Mouse (Mus musculus) embryonic facial prominence, embryonic 15.5 days (tissue): ENCODE measurements around the gene Smco2. TPM values are rescaled to one million over a fixed set of nuclear protein-coding genes. Genes with fewer than 3 reads are reported as not detected.
A peak's percentile ranks its signal among the peaks of the same experiment; 100 is the strongest.

ENCODE experiments used
- ATAC-seq: fragments of 200-750 bp; cut with Nextera tagmentation; 2 replicates; pipeline ENCODE4 v1.8.0; 2017; ENCODE audit warnings: low read depth, moderate TSS enrichment; ENCODE audit not compliant: insufficient number of reproducible peaks, low FRiP score, low TSS enrichment
- H3K27ac ChIP-seq: fragments of 300-500 bp; sonication (generic); replicated peaks from 2 replicates; pipeline ENCODE4 v1.5.1; 2015; ENCODE audit warnings: mild to moderate bottlenecking, inconsistent platforms
- H3K27me3 ChIP-seq: fragments of 300-500 bp; sonication (generic); 2 replicates; pipeline ENCODE4 v1.6.1; 2015; ENCODE audit warnings: inconsistent platforms
- H3K36me3 ChIP-seq: fragments of 300-500 bp; sonication (generic); 2 replicates; pipeline ENCODE4 v1.6.1; 2015; ENCODE audit warnings: mild to moderate bottlenecking, inconsistent platforms
- H3K4me1 ChIP-seq: fragments of 300-500 bp; sonication (generic); 2 replicates; pipeline ENCODE4 v1.6.1; 2015; ENCODE audit warnings: inconsistent platforms
- H3K4me2 ChIP-seq: fragments of 300-500 bp; sonication (generic); replicated peaks from 2 replicates; pipeline ENCODE4 v1.6.1; 2015; ENCODE audit warnings: mild to moderate bottlenecking, inconsistent platforms
- H3K4me3 ChIP-seq: fragments of 300-500 bp; sonication (generic); replicated peaks from 2 replicates; pipeline ENCODE4 v1.5.1; 2015; ENCODE audit warnings: mild to moderate bottlenecking, inconsistent platforms
- H3K9ac ChIP-seq: fragments of 300-500 bp; sonication (generic); 2 replicates; pipeline ENCODE4 v1.6.1; 2015; ENCODE audit warnings: inconsistent platforms
- H3K9me3 ChIP-seq: fragments of 300-500 bp; sonication (generic); replicated peaks from 2 replicates; pipeline ENCODE4 v1.6.1; 2016; ENCODE audit warnings: inconsistent platforms
- WGBS: fragments of 180-500 bp; shearing (Covaris S2); methylation state at CpG from one replicate; pipeline ENCODE4 v1.1.7; 2015; 5-methylcytosine and 5-hydroxymethylcytosine counted together
- polyA plus RNA-seq: library from polyadenylated mRNA; unstranded; fragments of >200 nt; fragmentation: Nextera tagmentation; extraction: Ambion mirVana; gene quantifications from 2 replicates; pipeline ENCODE4 v1.2.1, GENCODE M21; 2015

Smco2 gene
- polyA plus RNA-seq, 1 experiment from 2014 or later: not detected

GRCm38 (mm10) chr6:146901929-146902328, 52.0 kb downstream of the Smco2 start:
- Histone ChIP-seq H3K27me3 (no peaks in the 10 kb centered on the region), H3K9me3 (no peaks in the 10 kb centered on the region), H3K27ac (no peak overlapping the region), H3K4me2 (no peak overlapping the region), H3K36me3 (no peaks in the 10 kb centered on the region), H3K9ac (no peak overlapping the region), H3K4me3 (no peak overlapping the region), H3K4me1 (peaks cover 21% of the 10 kb centered on the region)
- WGBS: 91% methylated on average over 4 of the region's 4 CpGs
- no peak for ATAC-seq

DNA sequence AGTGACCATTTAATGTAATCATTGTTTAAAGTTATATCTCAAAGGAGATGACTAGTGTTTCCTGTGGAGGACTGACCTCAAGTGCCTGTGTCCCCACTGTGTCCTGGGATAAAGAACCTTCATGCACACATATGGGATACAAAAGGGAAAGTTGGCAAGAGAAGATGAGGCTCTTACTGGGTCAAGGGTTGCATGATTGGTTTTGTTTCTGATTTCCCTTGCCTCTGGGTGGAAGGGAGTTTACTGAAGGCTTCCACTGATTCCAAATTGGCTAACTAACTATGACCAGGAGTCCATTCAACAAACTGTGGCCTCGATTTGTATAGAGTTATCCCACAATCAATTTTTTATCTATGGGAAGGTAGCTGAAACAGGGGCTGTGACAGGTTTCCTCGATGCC, 53.7 kb downstream of the Smco2 start:
- Histone ChIP-seq H3K9ac (no peak overlapping the region), H3K27ac (no peak overlapping the region), H3K27me3 (no peaks in the 10 kb centered on the region), H3K4me3 (no peak overlapping the region), H3K4me1 (peaks cover 12% of the 10 kb centered on the region), H3K4me2 (no peak overlapping the region), H3K36me3 (no peaks in the 10 kb centered on the region), H3K9me3 (no peaks in the 10 kb centered on the region)
- ATAC-seq: no peak
- 70% methylated on average over 2 of the region's 2 CpGs for WGBS

DNA sequence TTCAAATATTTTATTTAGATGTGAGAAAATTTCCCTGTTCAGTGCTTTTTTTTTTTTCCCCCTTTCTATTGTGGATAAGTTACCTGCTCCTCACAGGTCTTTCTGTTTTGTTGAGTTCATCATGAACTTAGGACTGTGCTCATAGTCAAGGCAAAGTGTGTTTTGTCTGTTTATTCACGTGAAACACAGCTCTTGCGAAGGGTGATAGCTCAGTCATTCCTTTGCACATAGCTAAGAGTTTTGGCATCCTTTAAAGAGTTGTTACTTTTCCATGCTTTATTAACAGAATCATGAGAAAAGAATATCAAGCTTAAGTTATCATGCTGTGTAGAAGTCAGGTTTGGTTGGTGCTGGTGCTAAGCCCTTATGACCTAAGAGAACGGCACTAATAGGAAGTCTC, 54.8 kb downstream of the Smco2 start:
- H3K9me3 ChIP-seq: no peaks in the 10 kb centered on the region
- H3K4me1 ChIP-seq: peaks cover 12% of the 10 kb centered on the region; the same call in 1 of the 2 replicates
- no peak for ATAC-seq
- H3K36me3 ChIP-seq: no peaks in the 10 kb centered on the region
- H3K27ac ChIP-seq: no peak overlapping the region
- no peaks in the 10 kb centered on the region for H3K27me3 ChIP-seq
- WGBS: 85% methylated on average over 3 of the region's 3 CpGs
- H3K4me3 ChIP-seq: no peak overlapping the region
- no peak overlapping the region for H3K9ac ChIP-seq
- H3K4me2 ChIP-seq: no peak overlapping the region

DNA sequence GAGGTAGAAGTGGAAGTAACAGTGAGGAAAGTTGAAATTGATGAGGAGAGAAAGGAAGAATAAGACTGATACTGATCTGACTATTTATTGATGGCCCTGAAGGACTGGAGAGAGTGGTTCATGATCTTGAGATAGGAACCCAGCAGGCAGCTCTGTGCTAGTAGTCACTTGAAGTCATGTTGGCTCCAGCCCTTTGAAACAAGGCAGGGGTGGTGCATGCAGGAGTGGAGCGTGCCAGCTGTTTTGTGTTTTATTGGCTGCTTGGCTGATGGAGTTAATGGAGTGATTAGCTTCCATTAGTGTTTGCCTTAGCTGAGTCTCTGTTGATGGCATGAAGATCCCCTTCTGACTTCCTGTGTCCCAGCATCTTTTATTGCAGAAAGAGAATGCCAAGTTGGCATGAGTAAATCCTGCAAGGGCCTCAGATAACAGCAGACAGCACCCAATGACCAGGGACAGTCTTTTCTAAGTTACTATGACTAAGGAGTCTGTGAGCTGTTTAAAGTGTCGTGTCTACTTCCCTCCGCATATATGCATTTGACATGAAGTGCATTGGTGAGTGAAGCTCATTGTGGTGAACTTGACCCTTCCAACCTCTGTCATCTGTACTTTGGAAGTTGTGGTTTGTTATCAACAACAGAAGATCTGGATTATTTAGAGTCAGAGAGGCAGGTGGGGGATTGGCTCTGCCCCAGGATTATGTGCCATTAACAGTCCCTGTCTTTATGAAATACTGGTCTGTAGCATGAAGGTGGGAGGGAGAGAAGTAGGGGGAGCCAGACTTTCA, 56.3 kb downstream of the Smco2 start:
- Histone ChIP-seq H3K4me1 (peaks cover 14% of the 10 kb centered on the region; the same call in 1 of the 2 replicates), H3K27ac (no peak overlapping the region), H3K9ac (no peak overlapping the region), H3K9me3 (no peaks in the 10 kb centered on the region), H3K4me3 (no peak overlapping the region), H3K4me2 (no peak overlapping the region), H3K36me3 (no peaks in the 10 kb centered on the region), H3K27me3 (no peaks in the 10 kb centered on the region)
- 72% methylated on average over 3 of the region's 3 CpGs for WGBS
- ATAC-seq: no peak

DNA sequence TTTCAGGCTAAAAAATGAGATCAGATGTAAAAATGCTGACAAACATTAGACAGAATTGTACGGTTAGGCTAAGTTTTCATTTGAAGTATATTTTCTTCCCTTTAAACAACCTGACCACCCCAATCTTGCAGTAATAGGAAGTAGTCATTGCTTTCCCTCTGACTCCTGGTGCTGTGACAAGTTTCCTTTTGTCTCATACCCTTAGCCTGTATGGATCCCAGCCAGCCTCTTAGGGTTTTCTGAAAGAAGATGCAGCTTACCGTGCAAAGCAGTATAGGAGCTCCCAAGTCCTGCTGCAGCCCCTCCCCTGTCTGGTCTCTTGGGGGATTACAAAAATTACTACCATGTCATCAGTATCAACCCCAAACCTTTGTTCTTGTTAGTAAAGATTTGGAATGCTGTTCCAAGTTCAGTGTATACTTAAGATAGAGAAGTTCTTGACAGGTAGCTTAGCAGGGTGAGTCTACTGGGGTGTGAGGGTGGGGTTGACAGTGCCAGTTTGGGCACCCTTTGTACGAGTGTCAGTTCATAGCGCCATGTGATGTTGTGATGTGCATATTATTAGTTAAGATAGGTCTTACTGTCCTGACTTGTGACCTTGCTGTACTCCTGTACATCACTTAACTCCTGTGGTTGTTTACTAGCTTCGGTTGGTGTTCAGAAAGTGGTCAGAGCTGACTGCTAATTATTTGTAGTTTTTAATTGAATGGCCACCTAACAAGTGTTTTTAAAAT, 57.3 kb downstream of the Smco2 start:
- Histone ChIP-seq H3K27ac (no peak overlapping the region), H3K9ac (no peak overlapping the region), H3K4me1 (peaks cover 22% of the 10 kb centered on the region; the same call in 1 of the 2 replicates), H3K27me3 (no peaks in the 10 kb centered on the region), H3K9me3 (no peaks in the 10 kb centered on the region), H3K4me3 (no peak overlapping the region), H3K4me2 (no peak overlapping the region), H3K36me3 (no peaks in the 10 kb centered on the region)
- ATAC-seq: no peak
- 63% methylated on average over 5 of the region's 5 CpGs for WGBS

GRCm38 (mm10) chr6:146907795-146908190, 57.9 kb downstream of the Smco2 start:
- ATAC-seq: no peak
- H3K9ac ChIP-seq: no peak overlapping the region
- H3K27ac ChIP-seq: no peak overlapping the region
- no peaks in the 10 kb centered on the region for H3K27me3 ChIP-seq
- peaks cover 23% of the 10 kb centered on the region for H3K4me1 ChIP-seq
- no peak overlapping the region for H3K4me3 ChIP-seq
- H3K4me2 ChIP-seq: no peak overlapping the region
- H3K36me3 ChIP-seq: no peaks in the 10 kb centered on the region
- 96% methylated on average over 1 of the region's 1 CpGs for WGBS
- H3K9me3 ChIP-seq: no peaks in the 10 kb centered on the region

DNA sequence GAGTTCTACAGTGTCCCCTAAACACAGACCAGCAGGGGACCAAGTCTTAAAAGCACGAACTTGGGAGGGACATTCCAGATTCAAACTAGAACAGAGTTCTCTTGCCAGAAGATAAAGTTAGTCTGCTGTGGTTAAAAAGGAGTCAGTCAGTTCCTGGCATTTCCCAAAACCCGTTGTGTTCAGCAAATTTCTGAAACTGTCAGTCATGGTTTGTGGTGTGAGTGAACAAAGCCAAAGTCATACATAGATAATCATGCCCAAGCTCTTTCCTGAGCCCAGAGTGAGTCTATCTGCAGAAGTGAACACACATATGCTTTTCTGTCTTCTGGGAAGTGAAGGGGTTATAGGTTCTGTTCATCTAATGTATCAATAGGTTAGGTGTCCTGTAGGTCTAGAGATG, 58.9 kb downstream of the Smco2 start:
- no peak for ATAC-seq
- 56% methylated on average over 2 of the region's 2 CpGs for WGBS
- peaks cover 31% of the 10 kb centered on the region for H3K4me1 ChIP-seq
- no peaks in the 10 kb centered on the region for H3K9me3 ChIP-seq
- no peaks in the 10 kb centered on the region for H3K36me3 ChIP-seq
- H3K9ac ChIP-seq: no peak overlapping the region
- H3K4me3 ChIP-seq: no peak overlapping the region
- no peaks in the 10 kb centered on the region for H3K27me3 ChIP-seq
- H3K4me2 ChIP-seq: no peak overlapping the region
- H3K27ac ChIP-seq: no peak overlapping the region; the same call in 1 of the 2 replicates

DNA sequence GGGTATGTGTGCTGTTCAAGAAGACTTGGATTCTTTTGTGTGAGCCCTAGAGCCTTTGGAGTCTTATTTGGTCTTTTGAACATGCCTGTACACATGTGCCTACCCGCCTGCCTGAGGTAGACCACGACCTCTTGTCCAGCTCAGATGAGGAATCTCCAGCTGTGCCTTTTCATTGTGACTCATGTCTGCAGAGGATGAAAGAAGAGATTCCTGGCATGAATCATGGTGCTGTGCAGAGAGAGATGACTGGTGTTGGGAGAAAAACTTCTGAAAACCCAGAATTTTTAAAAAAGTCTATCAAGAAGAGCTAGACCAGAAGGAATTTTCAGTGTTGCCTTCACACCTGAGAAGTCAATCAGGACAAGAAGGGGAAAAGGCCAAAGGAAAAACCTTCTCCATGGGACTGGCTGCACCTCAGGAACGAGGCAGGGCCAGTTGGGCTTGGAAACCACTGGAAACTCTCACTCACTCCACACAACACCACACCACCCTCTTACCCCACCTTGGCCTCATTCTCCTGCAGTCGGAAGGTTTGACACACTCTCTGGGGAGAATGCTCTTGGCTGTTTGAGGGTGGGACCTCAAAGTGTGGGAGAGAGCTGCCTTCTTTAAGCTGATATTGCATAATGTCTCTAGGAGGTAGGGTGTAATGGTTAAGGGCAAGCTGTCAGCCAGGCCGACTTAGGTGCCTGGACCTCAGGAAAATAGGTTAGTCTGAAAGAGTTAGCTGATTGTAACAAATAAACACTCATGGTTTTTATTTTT, 60.0 kb downstream of the Smco2 start:
- H3K4me1 ChIP-seq: peaks cover 31% of the 10 kb centered on the region
- H3K9me3 ChIP-seq: no peaks in the 10 kb centered on the region
- no peak for ATAC-seq
- H3K27me3 ChIP-seq: no peaks in the 10 kb centered on the region
- no peak overlapping the region for H3K27ac ChIP-seq
- H3K4me3 ChIP-seq: no peak overlapping the region
- no peaks in the 10 kb centered on the region for H3K36me3 ChIP-seq
- no peak overlapping the region for H3K4me2 ChIP-seq
- no peak overlapping the region for H3K9ac ChIP-seq
- 62% methylated on average over 5 of the region's 5 CpGs for WGBS

DNA sequence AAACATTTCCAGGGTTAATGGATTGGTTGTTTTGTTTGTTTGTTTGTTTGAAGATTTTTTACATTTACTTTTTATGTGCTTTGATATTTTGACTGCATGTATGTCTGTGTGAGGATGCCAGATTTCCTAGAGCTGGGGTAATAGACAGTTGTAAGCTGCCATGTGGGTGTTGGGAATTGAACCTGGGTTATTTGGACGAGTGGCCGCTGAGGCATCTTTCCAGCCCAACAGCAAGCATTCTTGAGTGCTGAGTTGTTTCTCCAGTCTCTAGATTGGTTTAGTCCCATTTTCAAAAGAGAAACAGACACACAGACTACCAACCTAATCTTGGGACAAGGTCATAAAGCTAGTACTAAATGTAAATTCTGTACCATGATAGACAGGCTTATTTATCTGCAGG, 60.9 kb downstream of the Smco2 start:
- H3K4me2 ChIP-seq: no peak overlapping the region
- H3K27me3 ChIP-seq: no peaks in the 10 kb centered on the region
- H3K9ac ChIP-seq: no peak overlapping the region
- WGBS: 76% methylated on average over 2 of the region's 2 CpGs
- peaks cover 31% of the 10 kb centered on the region for H3K4me1 ChIP-seq
- H3K36me3 ChIP-seq: no peaks in the 10 kb centered on the region
- no peaks in the 10 kb centered on the region for H3K9me3 ChIP-seq
- no peak for ATAC-seq
- H3K4me3 ChIP-seq: no peak overlapping the region
- no peak overlapping the region for H3K27ac ChIP-seq

- H3K36me3 ChIP-seq: no peaks in the 10 kb centered on the region
- 0 out of 2 replicates have a peak, but pooled peaks have one; percentile 60 for ATAC-seq
- H3K9ac ChIP-seq: no peak overlapping the region
- peak overlapping the region; percentile 44; the same call in 1 of the 2 replicates for H3K27ac ChIP-seq
- H3K4me3 ChIP-seq: no peak overlapping the region
- no peaks in the 10 kb centered on the region for H3K9me3 ChIP-seq
- WGBS: 34% methylated on average over 3 of the region's 3 CpGs
- peaks cover 23% of the 10 kb centered on the region for H3K4me1 ChIP-seq
- no peaks in the 10 kb centered on the region for H3K27me3 ChIP-seq
- no peak overlapping the region for H3K4me2 ChIP-seq
These were observed 63.1 kb downstream of the Smco2 start for GRCm38 (mm10) chr6:146912835-146913488.
